Mouse (Mus musculus) adrenal gland, adult 8-10 months (tissue): ENCODE results near the gene Cfap161. TPM values are rescaled to one million over a fixed set of nuclear protein-coding genes. Genes with fewer than 3 reads are reported as not detected.

Source experiments
- DNase-seq: peaks from one replicate; pipeline ENCODE4 v3.0.0; 2022
- total RNA-seq, 4 experiments: library from RNA; stranded (reverse); gene quantifications; 2 replicates each; pipeline ENCODE4 v1.2.4; 2022

Cfap161 gene
- 1 to 10 TPM in 2 of 4 experiments, under 1 TPM in 2; 0.44 to 2.1 (median 1.2) TPM for total RNA-seq

- DNase-seq, result no peak
Observed at GRCm38 (mm10) chr7:83794705-83795104, at the start of gene Cfap161. TSS of gene Cfap161 (minus strand) at chr7:83794880.

GRCm38 (mm10) chr7:83842486-83843259 is 48.0 kb upstream of the Cfap161 start:
- no peak for DNase-seq

- DNase-seq, result no peak
Observed at GRCm38 (mm10) chr7:83840076-83840475, 45.4 kb upstream of the Cfap161 start.

DNA sequence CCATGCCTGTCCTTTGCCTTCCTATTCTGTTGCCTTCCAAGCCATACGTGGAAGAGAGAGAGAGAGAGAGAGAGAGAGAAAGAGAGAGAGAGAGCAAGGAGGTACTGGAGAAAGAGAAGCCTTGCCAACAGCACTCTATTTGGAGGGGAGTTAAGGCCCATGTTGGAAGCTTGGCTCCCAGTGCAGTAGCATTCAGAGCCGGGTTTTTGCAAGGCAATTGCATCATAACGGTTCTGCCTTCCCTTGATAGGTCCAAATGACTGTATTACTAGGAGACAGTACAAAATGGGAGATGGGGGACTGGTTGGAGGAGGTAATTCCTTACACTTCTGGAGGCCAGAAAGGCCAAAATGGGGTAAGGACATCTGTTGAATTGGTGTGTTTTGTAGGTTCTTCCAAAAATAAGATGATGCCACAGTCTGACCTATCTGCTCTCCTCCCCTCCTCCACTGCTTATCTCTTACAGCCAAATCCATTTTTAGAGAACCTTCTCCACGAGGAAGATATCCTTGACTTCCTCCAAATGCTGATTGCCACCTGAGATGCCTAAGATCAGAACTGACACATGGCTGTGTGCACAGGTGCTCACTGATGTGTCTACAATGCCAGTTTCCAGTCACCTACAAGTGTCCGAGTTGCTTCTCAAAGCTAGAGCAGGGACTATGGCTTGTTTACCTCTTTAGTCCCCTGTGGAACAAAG is 44.0 kb upstream of the Cfap161 start:
- DNase-seq, result no peak

GRCm38 (mm10) chr7:83829355-83829754 is 34.7 kb upstream of the Cfap161 start:
- DNase-seq, result no peak

DNA sequence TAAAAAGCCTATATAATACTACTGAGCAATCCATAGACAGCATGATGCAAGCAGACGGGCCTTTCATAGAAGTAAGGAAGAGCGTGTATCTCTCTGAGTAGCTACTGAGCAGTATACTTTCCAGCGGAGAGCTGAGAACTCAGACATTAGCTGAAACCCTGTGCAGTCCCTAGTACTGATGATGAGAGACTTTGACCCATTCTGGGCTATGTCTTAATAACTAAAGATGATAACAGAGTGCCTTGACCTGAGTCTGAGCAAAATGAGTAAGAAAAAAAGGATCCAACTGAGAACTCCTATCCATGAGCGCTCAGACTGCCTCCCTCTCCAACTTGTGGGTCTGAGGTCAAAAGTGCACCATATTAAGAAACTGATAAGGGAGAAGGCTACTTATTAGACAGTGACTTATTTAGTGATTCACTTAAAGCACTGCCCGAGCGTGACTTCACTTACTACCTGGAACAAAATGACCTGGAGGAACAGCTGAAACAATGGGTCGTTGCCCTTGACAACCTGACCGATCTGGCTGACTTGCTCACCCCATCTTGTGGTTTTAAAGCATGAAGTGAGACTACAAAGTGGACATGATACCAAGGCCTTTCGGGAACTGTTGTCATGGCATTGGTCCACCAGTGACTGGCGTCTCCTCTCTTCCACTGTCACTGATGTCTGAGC is 32.9 kb upstream of the Cfap161 start:
- no peak for DNase-seq

DNA sequence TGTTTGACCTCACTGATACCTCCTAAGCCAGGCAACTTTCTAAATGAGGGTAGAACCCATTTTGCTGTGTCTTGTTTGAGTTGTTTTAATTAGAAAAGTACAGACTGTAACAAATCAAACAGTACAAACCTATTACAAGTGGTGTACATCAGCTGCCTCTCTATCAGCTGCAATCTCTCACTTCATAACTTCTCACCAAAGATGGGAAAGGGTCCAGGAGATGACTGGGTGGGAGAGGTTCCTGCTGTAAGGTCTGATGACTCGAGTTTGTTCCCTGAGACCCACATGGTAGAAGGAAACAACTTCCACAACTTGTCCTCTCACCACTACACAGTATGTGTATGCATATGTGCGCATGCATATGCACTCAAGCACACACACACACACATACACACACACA is 32.1 kb upstream of the Cfap161 start:
- no peak for DNase-seq

DNA sequence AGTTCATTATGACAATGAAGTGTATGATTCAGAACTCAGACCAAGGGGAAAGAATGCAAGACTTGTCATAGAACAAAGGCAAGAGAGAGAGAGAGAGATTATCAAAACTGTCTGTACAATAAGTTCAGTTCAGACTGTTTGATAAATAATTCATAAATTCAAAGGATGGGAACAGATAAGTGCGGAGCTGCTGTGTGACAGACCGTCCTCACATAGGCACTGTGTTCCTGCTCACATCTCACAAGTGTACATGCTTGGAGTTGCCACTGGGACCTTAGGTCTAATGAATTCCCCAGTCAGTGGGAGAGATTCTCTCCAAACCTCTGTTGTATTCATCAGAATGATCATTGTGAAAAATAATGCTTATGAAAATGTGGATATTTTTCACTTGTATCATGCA is 27.3 kb upstream of the Cfap161 start:
- DNase-seq, result no peak

- DNase-seq, result no peak
Observed at GRCm38 (mm10) chr7:83816886-83817285, 22.2 kb upstream of the Cfap161 start.

DNA sequence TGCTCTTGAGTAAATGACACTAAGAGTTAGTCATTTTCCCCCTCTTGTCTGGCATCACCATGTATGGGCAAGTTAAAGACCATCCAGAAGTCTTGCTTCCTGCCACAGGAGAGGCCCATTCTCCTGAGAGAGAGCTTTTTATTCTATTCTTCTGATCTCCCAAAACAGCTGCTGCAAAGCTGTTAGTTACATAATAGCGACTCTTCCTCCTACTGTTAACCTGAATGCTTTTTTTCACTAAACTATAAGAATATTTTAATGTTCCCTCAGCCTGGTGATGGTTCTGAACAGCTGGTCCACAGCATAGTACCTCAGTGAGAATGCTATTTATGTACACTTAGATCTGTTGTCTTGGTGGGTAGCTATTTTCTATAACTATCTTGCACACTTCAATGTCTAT is 21.0 kb upstream of the Cfap161 start:
- no peak for DNase-seq

- peak; percentile 57 for DNase-seq
Observed at GRCm38 (mm10) chr7:83813993-83814392, 19.3 kb upstream of the Cfap161 start.

GRCm38 (mm10) chr7:83813465-83813864 is 18.8 kb upstream of the Cfap161 start:
- no peak for DNase-seq

GRCm38 (mm10) chr7:83813016-83813415 is 18.3 kb upstream of the Cfap161 start:
- DNase-seq, result no peak

DNA sequence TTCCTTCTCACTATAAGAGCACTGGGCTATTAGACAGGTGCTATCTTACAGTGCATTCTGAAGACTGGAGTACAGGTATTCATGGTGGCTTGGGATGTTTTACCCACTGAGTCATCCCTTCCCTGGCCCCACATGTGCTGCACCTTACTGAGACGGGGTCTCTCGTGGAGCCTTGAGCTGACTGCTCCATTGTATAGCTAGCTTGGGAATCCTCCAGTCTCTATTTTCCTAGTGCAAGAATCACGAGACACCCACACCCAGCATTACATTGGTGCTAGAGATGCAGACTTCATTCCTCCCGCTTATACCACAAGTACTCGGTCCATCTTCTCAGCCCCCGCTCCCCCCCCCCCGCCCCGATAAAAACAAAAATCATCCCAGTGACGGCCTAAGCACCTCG is 17.9 kb upstream of the Cfap161 start:
- no peak for DNase-seq

GRCm38 (mm10) chr7:83811916-83812315 is 17.2 kb upstream of the Cfap161 start:
- DNase-seq, result no peak

GRCm38 (mm10) chr7:83811461-83811860 is 16.8 kb upstream of the Cfap161 start:
- no peak for DNase-seq

DNA sequence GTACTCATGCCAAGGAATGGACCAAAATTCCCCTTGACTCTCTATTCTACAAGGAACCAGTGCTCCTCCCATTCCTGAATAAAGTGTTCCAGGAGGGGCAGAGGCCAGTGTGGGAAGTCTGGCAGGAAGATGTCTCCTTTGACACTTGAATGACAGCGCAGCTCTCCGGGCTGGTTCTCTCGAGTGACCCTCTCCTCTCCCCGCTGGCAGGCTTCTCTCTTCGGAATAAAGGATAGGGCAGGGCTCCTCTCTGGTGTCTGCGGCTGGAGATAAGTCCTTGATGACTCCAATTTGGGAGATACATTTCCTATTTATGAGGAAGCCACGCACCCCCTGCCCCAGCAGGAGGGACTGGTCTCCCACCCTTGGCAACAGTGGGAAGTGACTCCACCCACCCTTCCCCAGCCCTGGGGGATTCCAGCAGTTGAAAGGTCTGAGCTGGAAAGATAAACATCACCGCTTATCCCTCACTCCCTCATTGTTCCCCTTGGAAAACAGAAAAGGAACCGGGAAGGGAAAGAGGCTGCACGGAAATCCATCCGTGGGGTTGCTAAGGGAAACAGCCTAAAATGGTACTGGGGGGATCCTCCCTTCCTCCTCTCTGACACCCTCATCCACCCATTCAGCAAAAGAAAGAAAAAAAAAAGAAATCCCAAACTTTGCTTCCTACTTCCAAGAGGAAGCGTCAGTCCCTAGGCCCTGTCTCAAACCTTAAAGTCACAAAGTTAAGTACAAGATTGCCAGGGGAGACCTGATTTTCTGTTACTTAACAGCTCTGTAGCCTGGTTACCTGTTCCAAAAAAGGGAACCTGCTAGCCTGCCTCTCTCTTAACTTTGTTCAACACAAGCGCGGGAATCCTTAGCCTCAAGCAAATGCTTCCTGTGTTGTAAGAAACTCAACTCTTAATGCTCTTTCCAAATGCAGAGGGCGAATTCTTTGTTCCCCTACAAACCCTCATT is 15.7 kb upstream of the Cfap161 start:
- no peak for DNase-seq

DNA sequence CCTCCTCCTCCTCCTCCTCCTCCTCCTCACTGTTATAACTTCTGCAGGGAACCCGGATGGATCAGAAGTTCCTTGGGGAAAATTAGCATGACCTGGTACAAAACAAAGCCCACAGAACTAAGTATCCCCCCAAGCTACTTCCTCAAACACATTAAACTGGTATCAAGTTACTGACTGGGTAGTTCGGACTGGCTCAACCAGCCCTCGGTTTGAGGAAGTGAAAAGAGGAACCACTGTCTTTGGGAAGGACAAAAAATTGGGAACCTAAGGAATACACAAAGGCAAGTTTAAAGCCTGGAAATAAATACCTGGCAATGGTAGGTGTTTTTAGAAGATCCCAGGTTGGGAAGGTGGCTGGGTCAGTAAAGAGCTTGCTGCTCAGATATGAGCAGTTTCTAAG is 15.0 kb upstream of the Cfap161 start:
- DNase-seq, result no peak

GRCm38 (mm10) chr7:83809060-83809459 is 14.4 kb upstream of the Cfap161 start:
- peak; percentile 39 for DNase-seq

DNA sequence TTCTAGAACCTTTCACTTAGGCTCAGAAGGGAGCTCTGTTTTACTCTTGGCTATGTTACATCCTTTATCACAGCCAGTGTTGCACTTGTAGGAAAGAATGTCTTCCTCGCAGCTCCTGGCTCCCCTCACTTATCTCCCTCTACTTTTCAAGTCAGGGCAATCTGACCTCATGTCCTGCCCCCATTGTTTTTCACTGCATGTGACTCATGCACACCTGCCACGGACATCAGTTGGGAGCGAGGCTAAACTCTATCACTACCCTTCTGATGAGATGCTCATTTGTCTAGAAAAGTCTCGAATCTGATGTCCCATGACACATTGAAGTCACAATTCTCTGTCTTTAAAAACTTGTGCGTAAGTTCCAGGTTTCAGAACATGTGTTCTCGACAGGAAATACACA is 12.3 kb upstream of the Cfap161 start:
- no peak for DNase-seq

- no peak for DNase-seq
Observed at GRCm38 (mm10) chr7:83803777-83804176, 9.1 kb upstream of the Cfap161 start.

- no peak for DNase-seq
Observed at GRCm38 (mm10) chr7:83802509-83802908, 7.8 kb upstream of the Cfap161 start.
